Mouse (Mus musculus) liver, embryonic 11.5 days (tissue): ENCODE measurements around the gene Aco2. TPM values are rescaled to one million over a fixed set of nuclear protein-coding genes. Genes with fewer than 3 reads are reported as not detected.
"Not testable (repeated sequence)": the region's sequence is repeated elsewhere in the genome, so short reads cannot be mapped to it uniquely, and the experiment has no call there.

ENCODE experiments used
- ATAC-seq: fragments of 200-750 bp; cut with Nextera tagmentation; replicated peaks from 2 replicates; pipeline ENCODE4 v1.8.0; 2017; ENCODE audit warnings: moderate number of reproducible peaks, mild to moderate bottlenecking, moderate TSS enrichment, moderate library complexity; ENCODE audit not compliant: low FRiP score
- DNase-seq: peaks from one replicate; pipeline ENCODE4 v3.0.0-alpha.2; 2017; ENCODE audit warnings: low spot score
- H3K27ac ChIP-seq: fragments of 300-500 bp; sonication (generic); 2 replicates; pipeline ENCODE4 v1.5.1; 2014; ENCODE audit warnings: mild to moderate bottlenecking, low read depth, low read length, control low read depth
- H3K27me3 ChIP-seq: fragments of 300-500 bp; sonication (generic); replicated peaks from 2 replicates; pipeline ENCODE4 v1.6.1; 2014; ENCODE audit warnings: low read length, mixed read lengths; ENCODE audit not compliant: control insufficient read depth, insufficient read depth
- H3K36me3 ChIP-seq: fragments of 300-500 bp; sonication (generic); 2 replicates; pipeline ENCODE4 v1.6.1; 2014; ENCODE audit warnings: mild to moderate bottlenecking, low read length, moderate library complexity, mixed read lengths; ENCODE audit not compliant: control insufficient read depth, insufficient read depth
- H3K4me1 ChIP-seq: fragments of 300-500 bp; sonication (generic); replicated peaks from 2 replicates; pipeline ENCODE4 v1.6.1; 2014; ENCODE audit warnings: low read length, mixed read lengths; ENCODE audit not compliant: control insufficient read depth, insufficient read depth
- H3K4me2 ChIP-seq: fragments of 300-500 bp; sonication (generic); 2 replicates; pipeline ENCODE4 v1.6.1; 2014; ENCODE audit warnings: mild to moderate bottlenecking, control low read depth, moderate library complexity
- H3K4me3 ChIP-seq: fragments of 300-500 bp; sonication (generic); 2 replicates; pipeline ENCODE4 v1.5.1; 2014; ENCODE audit warnings: low read depth, low read length, control low read depth
- H3K9ac ChIP-seq: fragments of 300-500 bp; sonication (generic); 2 replicates; pipeline ENCODE4 v1.6.1; 2014; ENCODE audit warnings: low read depth, low read length, control low read depth
- H3K9me3 ChIP-seq: fragments of 300-500 bp; sonication (generic); 2 replicates; pipeline ENCODE4 v1.6.1; 2016; ENCODE audit warnings: low read length, inconsistent platforms, mixed read lengths; ENCODE audit not compliant: control insufficient read depth
- WGBS: fragments of 180-500 bp; shearing (Covaris S2); extraction: QIAGEN DNeasy Blood & Tissue Kit; methylation state at CpG from one replicate; pipeline ENCODE4 v1.1.7; 2014; 5-methylcytosine and 5-hydroxymethylcytosine counted together
- polyA plus RNA-seq: library from polyadenylated mRNA; unstranded; fragments of >200 nt; fragmentation: Nextera tagmentation; extraction: Ambion mirVana; gene quantifications from 2 replicates; pipeline ENCODE4 v1.2.1, GENCODE M21; 2014

Aco2 gene
- polyA plus RNA-seq, 1 experiment from 2014 or later = 177 TPM

DNA sequence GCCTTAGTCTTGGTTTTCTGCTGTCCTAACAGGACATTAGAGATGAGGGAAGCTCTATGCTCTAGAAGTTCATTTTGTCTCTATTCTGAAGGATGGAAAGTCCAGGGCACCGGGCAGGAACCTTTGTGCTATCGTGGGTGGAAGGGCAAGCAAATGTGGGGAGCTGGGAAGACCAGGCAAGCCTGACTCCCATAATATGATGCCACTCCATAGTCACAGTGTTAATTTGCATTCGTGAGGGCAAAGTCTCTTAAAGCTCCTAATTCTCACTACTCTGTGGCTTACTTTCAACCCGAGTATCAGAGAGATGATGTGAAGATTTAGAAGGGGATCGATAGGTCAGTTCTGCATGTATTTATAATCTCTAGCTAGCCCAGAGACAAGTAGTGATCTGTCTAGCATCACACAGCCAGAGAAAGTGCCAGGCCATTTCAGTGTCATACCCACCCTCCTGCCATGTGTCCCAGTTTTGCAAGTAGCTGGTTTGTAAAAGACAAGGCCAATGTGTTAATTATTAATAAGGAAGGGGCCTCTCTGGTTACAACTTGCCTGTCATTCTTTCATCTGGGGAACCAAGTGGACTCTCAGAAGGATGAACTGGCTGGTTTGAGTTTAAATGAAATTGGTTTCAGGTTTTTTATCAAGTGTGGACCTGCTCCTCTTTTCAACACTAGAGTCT lies 25.6 kb downstream of the Aco2 start:
- WGBS = 88% methylated on average over 5 of the region's 5 CpGs
- no peak overlapping the region for H3K9ac ChIP-seq
- H3K36me3 ChIP-seq = peaks cover 42% of the 10 kb centered on the region
- H3K9me3 ChIP-seq = no peaks in the 10 kb centered on the region
- no peaks in the 10 kb centered on the region for H3K27me3 ChIP-seq
- no peak overlapping the region for H3K4me3 ChIP-seq
- DNase-seq = no peak
- ATAC-seq = no peak
- peak overlapping the region; percentile 57; the same call in 1 of the 2 replicates for H3K27ac ChIP-seq
- H3K4me2 ChIP-seq = no peak overlapping the region
- H3K4me1 ChIP-seq = no peaks in the 10 kb centered on the region

GRCm38 (mm10) chr15:81898751-81899150 lies 26.6 kb downstream of the Aco2 start:
- no peak for ATAC-seq
- Histone ChIP-seq H3K4me1 (no peaks in the 10 kb centered on the region), H3K36me3 (peaks cover 45% of the 10 kb centered on the region), H3K9me3 (no peaks in the 10 kb centered on the region), H3K4me2 (no peak overlapping the region), H3K9ac (no peak overlapping the region), H3K4me3 (no peak overlapping the region), H3K27me3 (no peaks in the 10 kb centered on the region), H3K27ac (no peak overlapping the region)
- WGBS = 94% methylated on average over 2 of the region's 2 CpGs
- no peak for DNase-seq

GRCm38 (mm10) chr15:81904939-81905338 lies 32.8 kb downstream of the Aco2 start:
- H3K36me3 ChIP-seq = peaks cover 57% of the 10 kb centered on the region
- H3K9ac ChIP-seq = no peak overlapping the region
- 39% methylated on average over 2 of the region's 2 CpGs for WGBS
- H3K27me3 ChIP-seq = no peaks in the 10 kb centered on the region
- no peak overlapping the region for H3K4me3 ChIP-seq
- no peaks in the 10 kb centered on the region for H3K4me1 ChIP-seq
- no peak overlapping the region for H3K4me2 ChIP-seq
- DNase-seq = no peak
- no peaks in the 10 kb centered on the region for H3K9me3 ChIP-seq
- H3K27ac ChIP-seq = no peak overlapping the region
- no peak for ATAC-seq

DNA sequence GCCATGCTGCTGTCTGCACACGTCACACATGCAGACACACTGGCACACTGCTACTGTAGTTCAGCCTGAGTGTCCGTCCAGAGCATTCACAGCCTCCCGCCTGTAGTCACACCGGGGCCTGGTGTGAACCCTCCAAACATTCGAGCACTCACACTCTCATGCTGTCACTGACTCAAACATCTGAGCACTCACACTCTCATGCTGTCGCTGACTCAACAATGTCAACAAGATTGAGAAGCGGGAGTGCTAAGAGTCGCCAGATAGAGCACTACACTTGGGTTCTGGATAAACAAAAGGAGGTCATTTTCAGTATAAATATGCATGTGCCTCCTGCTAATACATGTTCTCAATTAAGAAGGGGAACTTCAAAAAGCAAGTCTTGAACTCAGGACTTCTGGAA lies 35.8 kb downstream of the Aco2 start:
- Histone ChIP-seq H3K4me2 (no peak overlapping the region), H3K4me1 (no peaks in the 10 kb centered on the region), H3K4me3 (no peak overlapping the region), H3K36me3 (peaks cover 61% of the 10 kb centered on the region), H3K27ac (no peak overlapping the region; the same call in 1 of the 2 replicates), H3K9me3 (no peaks in the 10 kb centered on the region), H3K27me3 (no peaks in the 10 kb centered on the region), H3K9ac (no peak overlapping the region)
- ATAC-seq (no peak), DNase-seq (no peak)
- 91% methylated on average over 8 of the region's 8 CpGs for WGBS

DNA sequence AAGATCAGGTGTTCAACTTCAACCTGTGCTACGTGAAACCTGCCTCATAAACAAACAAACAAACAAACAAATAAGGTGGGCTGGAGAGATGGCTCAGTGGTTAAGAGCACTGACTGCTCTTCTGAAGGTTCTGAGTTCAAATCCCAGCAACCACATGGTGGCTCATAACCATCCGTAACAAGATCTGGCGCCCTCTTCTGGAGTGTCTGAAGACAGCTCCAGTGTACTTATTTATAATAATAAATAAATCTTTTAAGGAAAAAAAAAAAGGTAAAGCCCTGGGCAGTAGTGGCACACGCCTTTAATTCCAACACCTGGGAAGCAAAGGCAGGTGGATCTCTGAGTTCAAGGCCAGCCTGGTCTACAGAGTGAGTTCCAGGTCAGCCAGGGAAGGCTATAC lies 36.7 kb downstream of the Aco2 start:
- not testable (repeated sequence) for H3K4me1 ChIP-seq, H3K4me2 ChIP-seq
- WGBS = 86% methylated on average over 4 of the region's 4 CpGs

GRCm38 (mm10) chr15:81912498-81912897 lies 40.4 kb downstream of the Aco2 start:
- H3K27ac ChIP-seq = no peak overlapping the region
- H3K36me3 ChIP-seq = peaks cover 75% of the 10 kb centered on the region
- ATAC-seq (no peak), DNase-seq (no peak)
- H3K4me2 ChIP-seq = no peak overlapping the region
- no peak overlapping the region for H3K4me3 ChIP-seq
- H3K4me1 ChIP-seq = peaks cover 12% of the 10 kb centered on the region
- H3K9me3 ChIP-seq = no peaks in the 10 kb centered on the region
- no peaks in the 10 kb centered on the region for H3K27me3 ChIP-seq
- no peak overlapping the region for H3K9ac ChIP-seq
- WGBS = 83% methylated on average over 2 of the region's 2 CpGs

More for the DNA sequence above, 36.7 kb downstream of the Aco2 start:
- not testable (repeated sequence) for H3K9me3 ChIP-seq, H3K27me3 ChIP-seq, DNase-seq, H3K9ac ChIP-seq, H3K4me3 ChIP-seq, H3K27ac ChIP-seq, ATAC-seq
- peaks cover 62% of the 10 kb centered on the region for H3K36me3 ChIP-seq

GRCm38 (mm10) chr15:81914668-81915067 lies 42.6 kb downstream of the Aco2 start:
- peak; percentile 60 for ATAC-seq
- H3K36me3 ChIP-seq = peaks cover 66% of the 10 kb centered on the region
- WGBS = 61% methylated on average over 5 of the region's 5 CpGs

GRCm38 (mm10) chr15:81915663-81916062 lies 43.6 kb downstream of the Aco2 start:
- Histone ChIP-seq H3K4me1 (peaks cover 12% of the 10 kb centered on the region), H3K9me3 (no peaks in the 10 kb centered on the region), H3K27me3 (no peaks in the 10 kb centered on the region), H3K4me2 (no peak overlapping the region), H3K36me3 (peaks cover 58% of the 10 kb centered on the region), H3K4me3 (no peak overlapping the region), H3K27ac (peak overlapping the region; percentile 48; the same call in 1 of the 2 replicates), H3K9ac (no peak overlapping the region)
- WGBS = 76% methylated on average over 5 of the region's 5 CpGs
- ATAC-seq = no peak
- DNase-seq = no peak

More at GRCm38 (mm10) chr15:81914668-81915067, 42.6 kb downstream of the Aco2 start:
- H3K4me2 ChIP-seq = peak overlapping the region; percentile 26; the same call in 1 of the 2 replicates
- H3K9ac ChIP-seq = no peak overlapping the region
- H3K9me3 ChIP-seq = no peaks in the 10 kb centered on the region
- DNase-seq = no peak
- no peaks in the 10 kb centered on the region for H3K27me3 ChIP-seq
- H3K4me3 ChIP-seq = no peak overlapping the region
- H3K27ac ChIP-seq = 0 out of 2 replicates have a peak overlapping the region, but pooled peaks have one; percentile 25
- peaks cover 12% of the 10 kb centered on the region for H3K4me1 ChIP-seq

GRCm38 (mm10) chr15:81917201-81917600 lies 45.1 kb downstream of the Aco2 start:
- Histone ChIP-seq H3K27ac (no peak overlapping the region), H3K36me3 (peaks cover 45% of the 10 kb centered on the region), H3K27me3 (no peaks in the 10 kb centered on the region), H3K4me2 (no peak overlapping the region), H3K4me1 (peaks cover 12% of the 10 kb centered on the region), H3K9me3 (no peaks in the 10 kb centered on the region), H3K4me3 (no peak overlapping the region), H3K9ac (no peak overlapping the region)
- DNase-seq (no peak), ATAC-seq (no peak)
- 90% methylated on average over 12 of the region's 12 CpGs for WGBS
